Mouse (Mus musculus) MEL (cell line): ENCODE results near the gene Col6a4. TPM values are rescaled to one million over a fixed set of nuclear protein-coding genes. Genes with fewer than 3 reads are reported as not detected.

Experiments
- DNase-seq: peaks from one replicate; pipeline ENCODE4 v3.0.0; 2011; ENCODE audit warnings: low read depth, low spot score
- H3K27ac ChIP-seq: 2 replicates; pipeline ENCODE4 v1.5.1; 2012; ENCODE audit warnings: low read depth, mild to moderate bottlenecking, control low read depth, low read length, moderate library complexity; ENCODE audit not compliant: control insufficient read depth
- H3K27me3 ChIP-seq, 2 experiments: fragments of 150-350 bp in 1 of 2; sonication (generic) in 1 of 2; 2 replicates each; pipeline ENCODE4 v1.6.1; 2012; ENCODE audit warnings: low read length in 2 of 2, mild to moderate bottlenecking in 2 of 2, improper control_type of control experiment in 1 of 2, moderate library complexity in 1 of 2; ENCODE audit not compliant: insufficient read depth in 2 of 2, control insufficient read depth in 1 of 2
- H3K36me3 ChIP-seq, 2 experiments: 2 replicates each; pipeline ENCODE4 v1.6.1; 2012 to 2014; ENCODE audit warnings: low read length in 2 of 2, improper control_type of control experiment in 1 of 2, inconsistent platforms in 1 of 2, mild to moderate bottlenecking in 1 of 2; ENCODE audit not compliant: insufficient read depth in 2 of 2, control insufficient read depth in 1 of 2
- H3K4me1 ChIP-seq, 2 experiments: fragments of 150-350 bp in 1 of 2; sonication (generic) in 1 of 2; 2 replicates each; pipeline ENCODE4 v1.6.1; 2012; ENCODE audit warnings: low read length in 2 of 2, improper control_type of control experiment in 1 of 2, mild to moderate bottlenecking in 1 of 2; ENCODE audit not compliant: insufficient read depth in 2 of 2, control insufficient read depth in 1 of 2
- H3K4me3 ChIP-seq, 2 experiments: fragments of 150-350 bp in 1 of 2; sonication (generic) in 1 of 2; 2 replicates each; pipeline ENCODE4 v1.5.1; 2012; ENCODE audit warnings: low read depth in 2 of 2, low read length in 2 of 2, mild to moderate bottlenecking in 2 of 2, moderate library complexity in 2 of 2, control low read depth in 1 of 2, improper control_type of control experiment in 1 of 2; ENCODE audit not compliant: control insufficient read depth in 1 of 2, insufficient read depth in 1 of 2
- H3K79me2 ChIP-seq: 2 replicates; pipeline ENCODE4 v1.6.1; 2012; ENCODE audit warnings: mild to moderate bottlenecking, low read length, moderate library complexity; ENCODE audit not compliant: control insufficient read depth, poor library complexity, insufficient read depth
- H3K9ac ChIP-seq: 2 replicates; pipeline ENCODE4 v1.6.1; 2012; ENCODE audit warnings: low read depth, mild to moderate bottlenecking, control low read depth, low read length, moderate library complexity; ENCODE audit not compliant: control insufficient read depth, poor library complexity, severe bottlenecking
- H3K9me3 ChIP-seq: fragments of 150-350 bp; sonication (generic); replicated peaks from 2 replicates; pipeline ENCODE4 v1.6.1; 2012; ENCODE audit warnings: mild to moderate bottlenecking, low read length, improper control_type of control experiment, moderate library complexity; ENCODE audit not compliant: insufficient read depth
- BHLHE40 ChIP-seq: IDR thresholded peaks from 2 replicates; pipeline ENCODE4 v1.6.1; 2012; ENCODE audit warnings: low read depth, mild to moderate bottlenecking, inconsistent platforms, low read length, improper control_type of control experiment, borderline replicate concordance
- CHD1 ChIP-seq: IDR thresholded peaks from 2 replicates; pipeline ENCODE4 v1.6.1; 2012; ENCODE audit warnings: low read depth, mild to moderate bottlenecking, inconsistent platforms, low read length, improper control_type of control experiment
- CTCF ChIP-seq, 3 experiments: IDR thresholded peaks in 2 of 3; conservative IDR thresholded peaks in 1 of 3; 2 replicates each; pipeline ENCODE4 v1.5.1; 2011 to 2012; ENCODE audit warnings: low read length in 3 of 3, low read depth in 2 of 3, mild to moderate bottlenecking in 2 of 3, improper control_type of control experiment in 1 of 3, inconsistent platforms in 1 of 3, mixed read lengths in 1 of 3, moderate library complexity in 1 of 3; ENCODE audit not compliant: control insufficient read depth in 1 of 3, insufficient read depth in 1 of 3, poor library complexity in 1 of 3, severe bottlenecking in 1 of 3
- E2F4 ChIP-seq: IDR thresholded peaks from 2 replicates; pipeline ENCODE4 v1.6.1; 2011; ENCODE audit warnings: low read depth, low read length, improper control_type of control experiment, borderline replicate concordance
- ELF1 ChIP-seq: IDR thresholded peaks from 2 replicates; pipeline ENCODE4 v1.6.1; 2014; ENCODE audit warnings: low read depth, mild to moderate bottlenecking, inconsistent platforms, low read length, improper control_type of control experiment, moderate library complexity
- EP300 ChIP-seq, 2 experiments: IDR thresholded peaks; 2 replicates each; pipeline ENCODE4 v1.6.1; 2011; ENCODE audit warnings: improper control_type of control experiment in 2 of 2, low read length in 2 of 2, low read depth in 1 of 2, mild to moderate bottlenecking in 1 of 2
- GABPA ChIP-seq: IDR thresholded peaks from 2 replicates; pipeline ENCODE4 v1.6.1; 2012; ENCODE audit warnings: low read depth, mild to moderate bottlenecking, inconsistent platforms, low read length, improper control_type of control experiment, moderate library complexity
- HCFC1 ChIP-seq: IDR thresholded peaks from 2 replicates; pipeline ENCODE4 v1.6.1; 2012; ENCODE audit warnings: low read depth, mild to moderate bottlenecking, inconsistent platforms, low read length, improper control_type of control experiment, moderate library complexity
- JUND ChIP-seq: IDR thresholded peaks from 2 replicates; pipeline ENCODE4 v1.6.1; 2011; ENCODE audit warnings: low read depth, mild to moderate bottlenecking, improper control_type of control experiment, low read length
- KAT2A ChIP-seq: conservative IDR thresholded peaks from 2 replicates; pipeline ENCODE4 v1.6.1; 2012; ENCODE audit warnings: low read depth, low read length, improper control_type of control experiment, inconsistent platforms
- MAFK ChIP-seq: IDR thresholded peaks from 2 replicates; pipeline ENCODE4 v1.6.1; 2011; ENCODE audit warnings: low read depth, mild to moderate bottlenecking, low read length, improper control_type of control experiment, borderline replicate concordance
- MAX ChIP-seq: IDR thresholded peaks from 2 replicates; pipeline ENCODE4 v1.6.1; 2011; ENCODE audit warnings: low read length, improper control_type of control experiment
- MAZ ChIP-seq: IDR thresholded peaks from 2 replicates; pipeline ENCODE4 v1.6.1; 2012; ENCODE audit warnings: low read depth, mild to moderate bottlenecking, inconsistent platforms, low read length, improper control_type of control experiment
- MXI1 ChIP-seq: IDR thresholded peaks from 2 replicates; pipeline ENCODE4 v1.6.1; 2011; ENCODE audit warnings: mild to moderate bottlenecking, low read depth, low read length, improper control_type of control experiment
- MYC ChIP-seq: IDR thresholded peaks from 2 replicates; pipeline ENCODE4 v1.6.1; 2011; ENCODE audit warnings: low read depth, mild to moderate bottlenecking, low read length, improper control_type of control experiment, moderate library complexity
- NRF1 ChIP-seq: IDR thresholded peaks from 2 replicates; pipeline ENCODE4 v1.6.1; 2014; ENCODE audit warnings: low read depth, mild to moderate bottlenecking, inconsistent platforms, low read length, improper control_type of control experiment, moderate library complexity; ENCODE audit not compliant: poor library complexity, insufficient read depth, severe bottlenecking
- POLR2A ChIP-seq, 2 experiments: IDR thresholded peaks; 2 replicates each; pipeline ENCODE4 v1.6.1; 2011 to 2012; ENCODE audit warnings: low read length in 2 of 2, mild to moderate bottlenecking in 2 of 2, control low read depth in 1 of 2, improper control_type of control experiment in 1 of 2, low read depth in 1 of 2, moderate library complexity in 1 of 2; ENCODE audit not compliant: control insufficient read depth in 1 of 2, insufficient read depth in 1 of 2, poor library complexity in 1 of 2
- POLR2AphosphoS2 ChIP-seq: IDR thresholded peaks from 2 replicates; pipeline ENCODE4 v1.6.1; 2011; ENCODE audit warnings: low read length, improper control_type of control experiment
- RCOR1 ChIP-seq: IDR thresholded peaks from 2 replicates; pipeline ENCODE4 v1.6.1; 2012; ENCODE audit warnings: low read depth, mild to moderate bottlenecking, inconsistent platforms, low read length, improper control_type of control experiment
- SIN3A ChIP-seq: IDR thresholded peaks from 2 replicates; pipeline ENCODE4 v1.6.1; 2012; ENCODE audit warnings: low read length, improper control_type of control experiment, inconsistent platforms
- TAL1 ChIP-seq: IDR thresholded peaks from 2 replicates; pipeline ENCODE4 v1.6.1; 2012; ENCODE audit warnings: mild to moderate bottlenecking, inconsistent platforms, low read length, moderate library complexity, mixed read lengths
- TBP ChIP-seq: IDR thresholded peaks from 2 replicates; pipeline ENCODE4 v1.8.0; 2011; ENCODE audit warnings: low read depth, low read length, improper control_type of control experiment
- TCF12 ChIP-seq: IDR thresholded peaks from 2 replicates; pipeline ENCODE4 v1.6.1; 2014; ENCODE audit warnings: low read depth, mild to moderate bottlenecking, inconsistent platforms, low read length, improper control_type of control experiment, moderate library complexity
- UBTF ChIP-seq: IDR thresholded peaks from 2 replicates; pipeline ENCODE4 v1.6.1; 2012; ENCODE audit warnings: low read depth, mild to moderate bottlenecking, inconsistent platforms, low read length, improper control_type of control experiment, moderate library complexity, borderline replicate concordance; ENCODE audit not compliant: insufficient read depth
- USF2 ChIP-seq, 2 experiments: IDR thresholded peaks; 2 replicates each; pipeline ENCODE4 v1.6.1; 2011 to 2012; ENCODE audit warnings: improper control_type of control experiment in 2 of 2, low read length in 2 of 2, borderline replicate concordance in 1 of 2, inconsistent platforms in 1 of 2, low read depth in 1 of 2, mild to moderate bottlenecking in 1 of 2; ENCODE audit not compliant: insufficient read depth in 1 of 2
- ZC3H11A ChIP-seq: IDR thresholded peaks from 2 replicates; pipeline ENCODE4 v1.6.1; 2012; ENCODE audit warnings: low read depth, mild to moderate bottlenecking, inconsistent platforms, low read length, improper control_type of control experiment
- ZKSCAN1 ChIP-seq: IDR thresholded peaks from 2 replicates; pipeline ENCODE4 v1.6.1; 2012; ENCODE audit warnings: low read depth, mild to moderate bottlenecking, inconsistent platforms, low read length, improper control_type of control experiment, moderate library complexity
- ZNF384 ChIP-seq: IDR thresholded peaks from 2 replicates; pipeline ENCODE4 v1.6.1; 2012; ENCODE audit warnings: low read depth, mild to moderate bottlenecking, inconsistent platforms, low read length, improper control_type of control experiment
- polyA plus RNA-seq, 2 experiments: library from polyadenylated mRNA; stranded (reverse) in 1 of 2; unstranded in 1 of 2; fragments of >175 nt in 1 of 2; fragments of >200 nt in 1 of 2; gene quantifications; 2 replicates each; pipeline versions ENCODE4 v1.2.1 to v1.2.4; 2012; ENCODE audit warnings: low replicate concordance in 2 of 2, low read depth in 1 of 2; ENCODE audit not compliant: insufficient read length in 2 of 2, insufficient read depth in 1 of 2, missing spikeins in 1 of 2
- total RNA-seq: library from RNA; depleted of rRNA; stranded (reverse); fragments of 300-350 nt; gene quantifications from 2 replicates; pipeline ENCODE4 v1.2.3, GENCODE M21; 2012; rRNA removed

Gene Col6a4
- total RNA-seq (not detected in 2 replicates), polyA plus RNA-seq (not detected)

DNA sequence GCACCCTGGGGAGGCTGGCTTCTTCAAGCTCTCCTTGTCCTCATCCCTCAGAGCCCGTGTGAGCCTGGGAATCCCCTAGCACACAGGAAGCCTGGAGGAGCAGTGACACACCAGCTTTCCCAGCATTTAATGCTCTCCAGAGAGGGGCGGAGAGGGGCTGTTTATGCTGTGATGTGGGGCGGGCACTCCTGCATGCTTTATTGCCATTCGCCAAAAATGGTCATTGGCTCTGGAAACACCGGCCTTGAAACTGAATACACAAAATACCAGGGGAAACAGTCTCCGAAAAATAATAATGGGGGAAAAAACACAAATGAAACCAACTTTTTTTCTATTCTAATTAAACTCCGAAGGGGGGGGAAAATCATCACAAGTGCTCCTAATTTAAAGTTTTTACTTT lies at the start of gene Col6a4:
Col6a4 (minus strand) TSS at position 101 of the 400 bp plus-strand sequence.
- Histone ChIP-seq H3K27ac (no peak within 1 kb of the TSS), H3K27me3 (peaks cover 0 to 2% of the 10 kb centered on the region in 2 experiments; a peak in 1 of 4 replicates), H3K79me2 (no peaks in the 10 kb centered on the region), H3K4me3 (no peak within 1 kb of the TSS), H3K9me3 (no peaks in the 10 kb centered on the region), H3K4me1 (no peaks in the 10 kb centered on the region), H3K9ac (no peak within 1 kb of the TSS), H3K36me3 (no peaks in the 10 kb centered on the region)
- DNase-seq = no peak
- TF ChIP-seq MYC = no peak
- no peak for TF ChIP-seq ZNF384
- no peak for TF ChIP-seq ZKSCAN1
- TF ChIP-seq POLR2AphosphoS2 = no peak
- no peak for TF ChIP-seq CTCF (IDR thresholded peaks at IDR 0.05 in 2 of 3, conservative IDR thresholded peaks at IDR 0.05 in 1 of 3; ENCODE audit: control insufficient read depth in 1 of 3, insufficient read depth in 1 of 3, low read depth in 2 of 3, low read length in 3 of 3, poor library complexity in 1 of 3, severe bottlenecking in 1 of 3)
- no peak for TF ChIP-seq RCOR1
- no peak for TF ChIP-seq GABPA
- no peak for TF ChIP-seq BHLHE40
- no peak for TF ChIP-seq KAT2A
- no peak for TF ChIP-seq NRF1
- no peak for TF ChIP-seq EP300 (IDR thresholded peaks at IDR 0.05; ENCODE audit: low read depth in 1 of 2, low read length in 2 of 2)
- no peak for TF ChIP-seq MAZ
- no peak for TF ChIP-seq UBTF
- no peak for TF ChIP-seq SIN3A
- TF ChIP-seq POLR2A (IDR thresholded peaks at IDR 0.05; ENCODE audit: control insufficient read depth in 1 of 2, insufficient read depth in 1 of 2, low read depth in 1 of 2, low read length in 2 of 2, poor library complexity in 1 of 2) = no peak
- TF ChIP-seq TBP = no peak
- TF ChIP-seq USF2 (IDR thresholded peaks at IDR 0.05; ENCODE audit: borderline replicate concordance in 1 of 2, insufficient read depth in 1 of 2, low read depth in 1 of 2, low read length in 2 of 2) = no peak
- TF ChIP-seq ELF1 = no peak

DNA sequence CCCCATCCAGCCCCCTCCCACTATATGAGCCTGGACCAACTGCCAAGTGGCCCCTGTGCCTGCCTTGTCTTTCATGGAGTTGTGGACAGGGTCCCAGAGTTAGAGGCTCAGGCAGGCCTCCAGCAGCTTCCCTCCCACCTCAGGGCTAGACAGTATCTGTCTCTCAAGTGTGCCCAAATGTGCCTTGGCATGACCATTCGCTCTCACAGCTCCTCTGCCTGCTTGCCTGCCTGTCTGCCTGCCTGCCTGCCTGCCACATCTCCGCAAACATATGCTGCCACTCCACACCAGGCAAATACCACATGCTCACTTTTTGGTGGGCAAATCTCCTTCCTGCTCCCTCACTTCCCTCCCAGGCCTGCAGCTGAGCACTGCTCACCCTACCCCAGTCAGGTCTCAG lies 49.0 kb upstream of the Col6a4 start:
- Histone ChIP-seq H3K9me3 (no peaks in the 10 kb centered on the region), H3K4me1 (no peaks in the 10 kb centered on the region), H3K27ac (no peak overlapping the region), H3K36me3 (no peaks in the 10 kb centered on the region), H3K4me3 (no peak overlapping the region), H3K9ac (no peak overlapping the region), H3K27me3 (peaks cover 0 to 7% of the 10 kb centered on the region in 2 experiments; a peak in 2 of 4 replicates), H3K79me2 (no peaks in the 10 kb centered on the region)
- no peak for DNase-seq
- TF ChIP-seq CTCF (IDR thresholded peaks at IDR 0.05 in 2 of 3, conservative IDR thresholded peaks at IDR 0.05 in 1 of 3; ENCODE audit: control insufficient read depth in 1 of 3, insufficient read depth in 1 of 3, low read depth in 2 of 3, low read length in 3 of 3, poor library complexity in 1 of 3, severe bottlenecking in 1 of 3) (no peak), MAX (no peak), CHD1 (no peak), E2F4 (no peak), TCF12 (no peak), ELF1 (no peak), ZC3H11A (no peak), MAZ (no peak), MAFK (no peak), JUND (no peak), TAL1 (no peak), HCFC1 (no peak), SIN3A (no peak), MXI1 (no peak), ZNF384 (no peak), TBP (no peak), NRF1 (no peak), USF2 (IDR thresholded peaks at IDR 0.05; ENCODE audit: borderline replicate concordance in 1 of 2, insufficient read depth in 1 of 2, low read depth in 1 of 2, low read length in 2 of 2) (no peak), RCOR1 (no peak), ZKSCAN1 (no peak)
